Mouse (Mus musculus): Measurements from ENCODE around the gene Sgta. TPM values are rescaled to one million over a fixed set of nuclear protein-coding genes. Genes with fewer than 3 reads are reported as not detected.
A peak's percentile ranks its signal among the peaks of the same experiment; 100 is the strongest.
"Not testable (repeated sequence)": the region's sequence is repeated elsewhere in the genome, so short reads cannot be mapped to it uniquely, and the experiment has no call there.

Sgta gene
- polyA plus RNA-seq, 2 experiments, result 38.4 to 43.8 TPM

GRCm38 (mm10) chr10:81062710-81063109 lies 2.7 kb upstream of the Sgta start:
- Histone ChIP-seq H3K4me1 (replicated peaks; ENCODE audit: control insufficient read depth in 2 of 2, insufficient read depth in 2 of 2, low read length in 1 of 2) (peaks cover 0 to 8% of the 10 kb centered on the region in 2 experiments; a peak in 2 of 4 replicates), H3K27me3 (ENCODE audit: control insufficient read depth, insufficient read depth, low read length) (no peaks in the 10 kb centered on the region), H3K27ac (no peak overlapping the region), H3K9me3 (ENCODE audit: control insufficient read depth, low read length) (no peaks in the 10 kb centered on the region), H3K4me2 (ENCODE audit: low read depth) (no peak overlapping the region), H3K4me3 (ENCODE audit: insufficient read depth in 1 of 2, low read depth in 2 of 2, low read length in 2 of 2) (no peak overlapping the region), H3K36me3 (replicated peaks; ENCODE audit: control insufficient read depth, insufficient read depth, low read depth) (no peaks in the 10 kb centered on the region), H3K9ac (replicated peaks) (no peak overlapping the region)
- ATAC-seq (ENCODE audit: insufficient read depth) (no peak), DNase-seq (ENCODE audit: low read depth in 3 of 3, low spot score in 3 of 3) (no peak)
- 48% methylated on average over 4 of the region's 4 CpGs for WGBS (ENCODE audit: insufficient replicate concordance)
- TF ChIP-seq CTCF (IDR thresholded peaks at IDR 0.05; ENCODE audit: low read depth) (no peak), EP300 (IDR thresholded peaks at IDR 0.05; ENCODE audit: low read depth) (no peak)

- no peak overlapping the region for H3K27ac ChIP-seq
- H3K4me2 ChIP-seq (ENCODE audit: low read depth), result peak overlapping the region; percentile 82
- peaks cover 0 to 8% of the 10 kb centered on the region in 2 experiments; a peak in 2 of 4 replicates for H3K4me1 ChIP-seq (replicated peaks; ENCODE audit: control insufficient read depth in 2 of 2, insufficient read depth in 2 of 2, low read length in 1 of 2)
- H3K9me3 ChIP-seq (ENCODE audit: control insufficient read depth, low read length), result no peaks in the 10 kb centered on the region
- ATAC-seq (ENCODE audit: insufficient read depth) (no peak), DNase-seq (ENCODE audit: low read depth in 3 of 3, low spot score in 3 of 3) (no peak)
- TF ChIP-seq EP300 (IDR thresholded peaks at IDR 0.05; ENCODE audit: low read depth) (no peak), CTCF (IDR thresholded peaks at IDR 0.05; ENCODE audit: low read depth) (no peak)
- H3K9ac ChIP-seq (replicated peaks), result peak overlapping the region; percentile 65; the same call in 1 of the 2 replicates
- H3K27me3 ChIP-seq (ENCODE audit: control insufficient read depth, insufficient read depth, low read length), result no peaks in the 10 kb centered on the region
- no peaks in the 10 kb centered on the region for H3K36me3 ChIP-seq (replicated peaks; ENCODE audit: control insufficient read depth, insufficient read depth, low read depth)
- 77% methylated on average over 6 of the region's 6 CpGs for WGBS (ENCODE audit: insufficient replicate concordance)
- H3K4me3 ChIP-seq (ENCODE audit: insufficient read depth in 1 of 2, low read depth in 2 of 2, low read length in 2 of 2), result peak overlapping the region; percentile 86 to 95
These were observed 1.1 kb downstream of the Sgta start for GRCm38 (mm10) chr10:81058896-81059295.

DNA sequence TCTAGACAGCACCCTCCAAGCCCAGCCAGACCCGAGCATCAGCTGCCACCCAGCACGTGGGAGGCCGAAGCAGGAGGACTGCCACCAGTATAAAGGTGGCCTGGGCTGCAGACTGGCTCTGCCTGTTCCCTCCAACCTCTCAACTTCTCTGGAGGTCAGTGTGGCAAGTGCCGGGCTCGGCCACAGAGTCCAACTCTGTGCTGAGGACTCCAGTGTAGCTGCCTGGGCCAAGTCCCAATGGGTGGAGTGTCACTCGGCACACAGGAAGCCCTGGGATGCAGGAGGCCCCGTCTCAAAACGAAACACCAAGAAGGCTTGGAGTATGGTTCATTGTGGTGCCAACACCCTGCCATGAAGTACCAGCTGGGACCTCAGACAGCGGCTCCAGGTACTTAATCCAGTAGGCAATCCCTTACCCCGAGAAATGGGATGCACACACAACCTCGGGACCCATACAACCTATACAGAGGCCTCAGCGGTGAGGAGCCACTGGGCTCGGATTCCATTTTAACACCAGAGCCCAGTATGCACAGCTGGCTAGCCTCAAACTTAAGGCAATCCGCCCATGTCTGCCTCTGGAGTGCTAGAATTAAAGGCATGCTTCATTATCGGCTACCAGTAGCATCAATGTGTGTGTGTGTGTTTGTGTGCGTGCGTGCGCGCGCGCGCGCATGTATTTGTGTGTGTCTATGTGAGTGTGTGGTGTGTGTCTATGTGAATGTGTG lies 2.4 kb downstream of the Sgta start:
- 82% methylated on average over 23 of the region's 23 CpGs for WGBS (ENCODE audit: insufficient replicate concordance)
- H3K27ac ChIP-seq, result no peak overlapping the region
- ATAC-seq (ENCODE audit: insufficient read depth) (no peak), DNase-seq (ENCODE audit: low read depth in 3 of 3, low spot score in 3 of 3) (no peak)
- no peak overlapping the region for H3K4me3 ChIP-seq (ENCODE audit: insufficient read depth in 1 of 2, low read depth in 2 of 2, low read length in 2 of 2)
- peaks cover 0 to 8% of the 10 kb centered on the region in 2 experiments; a peak in 2 of 4 replicates for H3K4me1 ChIP-seq (replicated peaks; ENCODE audit: control insufficient read depth in 2 of 2, insufficient read depth in 2 of 2, low read length in 1 of 2)
- no peaks in the 10 kb centered on the region for H3K9me3 ChIP-seq (ENCODE audit: control insufficient read depth, low read length)
- no peak overlapping the region for H3K9ac ChIP-seq (replicated peaks)
- no peaks in the 10 kb centered on the region for H3K27me3 ChIP-seq (ENCODE audit: control insufficient read depth, insufficient read depth, low read length)
- H3K4me2 ChIP-seq (ENCODE audit: low read depth), result no peak overlapping the region
- no peak for TF ChIP-seq CTCF (IDR thresholded peaks at IDR 0.05; ENCODE audit: low read depth)
- no peak for TF ChIP-seq EP300 (IDR thresholded peaks at IDR 0.05; ENCODE audit: low read depth)
- no peaks in the 10 kb centered on the region for H3K36me3 ChIP-seq (replicated peaks; ENCODE audit: control insufficient read depth, insufficient read depth, low read depth)

DNA sequence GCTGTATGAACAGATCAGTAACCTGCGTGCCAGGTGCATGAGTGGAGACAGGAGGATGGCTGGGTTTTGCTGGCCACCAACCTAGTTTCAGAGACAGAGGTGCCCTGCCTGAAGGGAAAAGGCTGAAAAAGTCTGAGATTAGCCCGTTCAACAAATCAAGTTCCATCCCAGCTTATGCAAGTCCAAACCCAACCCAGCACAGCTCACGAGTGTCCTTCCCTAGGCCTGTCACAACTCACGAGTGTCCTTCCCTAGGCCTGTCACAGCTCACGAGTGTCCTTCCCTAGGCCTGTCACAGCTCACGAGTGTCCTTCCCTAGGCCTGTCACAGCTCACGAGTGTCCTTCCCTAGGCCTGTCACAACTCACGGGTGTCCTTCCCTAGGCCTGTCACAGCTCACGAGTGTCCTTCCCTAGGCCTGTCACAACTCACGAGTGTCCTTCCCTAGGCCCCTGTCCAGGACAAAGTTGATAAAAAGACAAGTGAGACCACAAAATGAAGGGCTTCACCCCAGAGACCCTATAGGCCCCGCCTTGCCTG lies 4.1 kb downstream of the Sgta start:
- not testable (repeated sequence) for H3K36me3 ChIP-seq (replicated peaks; ENCODE audit: control insufficient read depth, insufficient read depth, low read depth); H3K4me3 ChIP-seq (ENCODE audit: insufficient read depth in 1 of 2, low read depth in 2 of 2, low read length in 2 of 2); H3K27ac ChIP-seq; H3K9ac ChIP-seq (replicated peaks); H3K9me3 ChIP-seq (ENCODE audit: control insufficient read depth, low read length); H3K27me3 ChIP-seq (ENCODE audit: control insufficient read depth, insufficient read depth, low read length); DNase-seq (ENCODE audit: low read depth in 3 of 3, low spot score in 3 of 3); H3K4me2 ChIP-seq (ENCODE audit: low read depth); ATAC-seq (ENCODE audit: insufficient read depth)
- 58% methylated on average over 11 of the region's 11 CpGs for WGBS (ENCODE audit: insufficient replicate concordance)
- peaks cover 0 to 12% of the 10 kb centered on the region in 2 experiments; a peak in 3 of 4 replicates for H3K4me1 ChIP-seq (replicated peaks; ENCODE audit: control insufficient read depth in 2 of 2, insufficient read depth in 2 of 2, low read length in 1 of 2)

- no peaks in the 10 kb centered on the region for H3K9me3 ChIP-seq (ENCODE audit: control insufficient read depth, low read length)
- H3K4me3 ChIP-seq (ENCODE audit: insufficient read depth in 1 of 2, low read depth in 2 of 2, low read length in 2 of 2), result no peak overlapping the region
- no peak for TF ChIP-seq EP300 (IDR thresholded peaks at IDR 0.05; ENCODE audit: low read depth)
- TF ChIP-seq CTCF (IDR thresholded peaks at IDR 0.05; ENCODE audit: low read depth), result no peak
- no peak overlapping the region for H3K27ac ChIP-seq
- 77% methylated on average over 6 of the region's 6 CpGs for WGBS (ENCODE audit: insufficient replicate concordance)
- ATAC-seq (ENCODE audit: insufficient read depth), result no peak
- H3K4me1 ChIP-seq (replicated peaks; ENCODE audit: control insufficient read depth in 2 of 2, insufficient read depth in 2 of 2, low read length in 1 of 2), result peaks cover 0 to 12% of the 10 kb centered on the region in 2 experiments; a peak in 3 of 4 replicates
- DNase-seq (ENCODE audit: low read depth in 3 of 3, low spot score in 3 of 3), result no peak
- H3K4me2 ChIP-seq (ENCODE audit: low read depth), result no peak overlapping the region
- no peaks in the 10 kb centered on the region for H3K27me3 ChIP-seq (ENCODE audit: control insufficient read depth, insufficient read depth, low read length)
- no peak overlapping the region for H3K9ac ChIP-seq (replicated peaks)
- H3K36me3 ChIP-seq (replicated peaks; ENCODE audit: control insufficient read depth, insufficient read depth, low read depth), result peaks cover 3% of the 10 kb centered on the region
These were observed 4.8 kb downstream of the Sgta start for GRCm38 (mm10) chr10:81055169-81055568.
